Mouse (Mus musculus): ENCODE data around the gene Lipk.

- TF ChIP-seq CTCF (IDR thresholded peaks at IDR 0.05; ENCODE audit: extremely low read depth, insufficient read length, insufficient replicate concordance, low read depth, low read length), result no peak
- TF ChIP-seq POLR2A (IDR thresholded peaks at IDR 0.05; ENCODE audit: low read depth, low read length), result no peak
Observed at GRCm38 (mm10) chr19:33960887-33961286, 47.2 kb upstream of the Lipk start, which contains the start of gene Lipf.

Data from small intestine, adult 2 months (tissue).